Mouse (Mus musculus): Measurements from ENCODE around the gene Epha7. TPM values are rescaled to one million over a fixed set of nuclear protein-coding genes. Genes with fewer than 3 reads are reported as not detected.

Gene Epha7
- 68.6 and 88.3 TPM in 2 replicates for polyA plus RNA-seq (2015; fragmentation: Nextera tagmentation; extraction: Ambion mirVana)

- WGBS = under 1% methylated on average over 48 of the region's 48 CpGs
- Histone ChIP-seq H3K36me3 (ENCODE audit: control insufficient read depth, insufficient read depth, low read length) (no peaks in the 10 kb centered on the region), H3K9ac (ENCODE audit: low read depth, low read length) (peak within 1 kb of the TSS; percentile 94), H3K4me3 (ENCODE audit: low read depth, low read length) (peak within 1 kb of the TSS; percentile 80), H3K4me1 (ENCODE audit: control insufficient read depth, insufficient read depth, low read length) (no peaks in the 10 kb centered on the region), H3K9me3 (replicated peaks; ENCODE audit: control insufficient read depth, low read length, poor library complexity, severe bottlenecking) (no peaks in the 10 kb centered on the region), H3K4me2 (ENCODE audit: low read length) (peak within 1 kb of the TSS; percentile 73), H3K27me3 (ENCODE audit: control insufficient read depth, insufficient read depth, low read depth, low read length) (peaks cover 3% of the 10 kb centered on the region), H3K27ac (ENCODE audit: low read length) (peak within 1 kb of the TSS; percentile 97)
- peak; percentile 98 for ATAC-seq
Measured at GRCm38 (mm10) chr4:28812691-28813289, at the start of gene Epha7. TSS of gene Epha7 (plus strand) at chr4:28813131.

- Histone ChIP-seq H3K4me3 (ENCODE audit: low read depth, low read length) (no peak overlapping the region), H3K36me3 (ENCODE audit: control insufficient read depth, insufficient read depth, low read length) (no peaks in the 10 kb centered on the region), H3K9ac (ENCODE audit: low read depth, low read length) (no peak overlapping the region), H3K27ac (ENCODE audit: low read length) (no peak overlapping the region), H3K4me2 (ENCODE audit: low read length) (no peak overlapping the region), H3K27me3 (ENCODE audit: control insufficient read depth, insufficient read depth, low read depth, low read length) (no peaks in the 10 kb centered on the region), H3K4me1 (ENCODE audit: control insufficient read depth, insufficient read depth, low read length) (no peaks in the 10 kb centered on the region), H3K9me3 (replicated peaks; ENCODE audit: control insufficient read depth, low read length, poor library complexity, severe bottlenecking) (no peaks in the 10 kb centered on the region)
- 53% methylated on average over 3 of the region's 3 CpGs for WGBS
- ATAC-seq = no peak
Measured at GRCm38 (mm10) chr4:28783961-28784360, 29.0 kb upstream of the Epha7 start.

GRCm38 (mm10) chr4:28808800-28809199 is 4.1 kb upstream of the Epha7 start:
- Histone ChIP-seq H3K4me2 (ENCODE audit: low read length) (no peak overlapping the region), H3K27me3 (ENCODE audit: control insufficient read depth, insufficient read depth, low read depth, low read length) (peaks cover 3% of the 10 kb centered on the region), H3K9me3 (replicated peaks; ENCODE audit: control insufficient read depth, low read length, poor library complexity, severe bottlenecking) (no peaks in the 10 kb centered on the region), H3K36me3 (ENCODE audit: control insufficient read depth, insufficient read depth, low read length) (no peaks in the 10 kb centered on the region), H3K9ac (ENCODE audit: low read depth, low read length) (no peak overlapping the region), H3K27ac (ENCODE audit: low read length) (no peak overlapping the region), H3K4me1 (ENCODE audit: control insufficient read depth, insufficient read depth, low read length) (no peaks in the 10 kb centered on the region), H3K4me3 (ENCODE audit: low read depth, low read length) (no peak overlapping the region)
- no peak for ATAC-seq

- Histone ChIP-seq H3K27ac (ENCODE audit: low read length) (no peak overlapping the region), H3K4me2 (ENCODE audit: low read length) (no peak overlapping the region), H3K36me3 (ENCODE audit: control insufficient read depth, insufficient read depth, low read length) (no peaks in the 10 kb centered on the region), H3K27me3 (ENCODE audit: control insufficient read depth, insufficient read depth, low read depth, low read length) (peaks cover 3% of the 10 kb centered on the region), H3K4me3 (ENCODE audit: low read depth, low read length) (no peak overlapping the region), H3K9ac (ENCODE audit: low read depth, low read length) (no peak overlapping the region), H3K9me3 (replicated peaks; ENCODE audit: control insufficient read depth, low read length, poor library complexity, severe bottlenecking) (no peaks in the 10 kb centered on the region), H3K4me1 (ENCODE audit: control insufficient read depth, insufficient read depth, low read length) (no peaks in the 10 kb centered on the region)
- no peak for ATAC-seq
- 74% methylated on average over 4 of the region's 4 CpGs for WGBS
Measured at GRCm38 (mm10) chr4:28809703-28810102, 3.2 kb upstream of the Epha7 start.

GRCm38 (mm10) chr4:28813551-28814475 is 882 bp downstream of the Epha7 start:
- H3K27me3 ChIP-seq (ENCODE audit: control insufficient read depth, insufficient read depth, low read depth, low read length) = peaks cover 3% of the 10 kb centered on the region
- no peaks in the 10 kb centered on the region for H3K9me3 ChIP-seq (replicated peaks; ENCODE audit: control insufficient read depth, low read length, poor library complexity, severe bottlenecking)
- peak overlapping the region; percentile 94 for H3K9ac ChIP-seq (ENCODE audit: low read depth, low read length)
- ATAC-seq = peak; percentile 50
- no peaks in the 10 kb centered on the region for H3K36me3 ChIP-seq (ENCODE audit: control insufficient read depth, insufficient read depth, low read length)
- H3K4me3 ChIP-seq (ENCODE audit: low read depth, low read length) = peak overlapping the region; percentile 80
- H3K4me2 ChIP-seq (ENCODE audit: low read length) = peak overlapping the region; percentile 73
- peak overlapping the region; percentile 97 for H3K27ac ChIP-seq (ENCODE audit: low read length)
- under 1% methylated on average over 87 of the region's 94 CpGs for WGBS
- H3K4me1 ChIP-seq (ENCODE audit: control insufficient read depth, insufficient read depth, low read length) = no peaks in the 10 kb centered on the region

GRCm38 (mm10) chr4:28814476-28814815 is 1.5 kb downstream of the Epha7 start:
- H3K4me1 ChIP-seq (ENCODE audit: control insufficient read depth, insufficient read depth, low read length) = no peaks in the 10 kb centered on the region
- H3K9me3 ChIP-seq (replicated peaks; ENCODE audit: control insufficient read depth, low read length, poor library complexity, severe bottlenecking) = no peaks in the 10 kb centered on the region
- peak overlapping the region; percentile 97 for H3K27ac ChIP-seq (ENCODE audit: low read length)
- ATAC-seq = no peak
- peak overlapping the region; percentile 94 for H3K9ac ChIP-seq (ENCODE audit: low read depth, low read length)
- H3K4me3 ChIP-seq (ENCODE audit: low read depth, low read length) = peak overlapping the region; percentile 80
- H3K4me2 ChIP-seq (ENCODE audit: low read length) = peak overlapping the region; percentile 73
- H3K27me3 ChIP-seq (ENCODE audit: control insufficient read depth, insufficient read depth, low read depth, low read length) = peaks cover 3% of the 10 kb centered on the region
- 1% methylated on average over 8 of the region's 8 CpGs for WGBS
- no peaks in the 10 kb centered on the region for H3K36me3 ChIP-seq (ENCODE audit: control insufficient read depth, insufficient read depth, low read length)

GRCm38 (mm10) chr4:28814816-28815620 is 2.1 kb downstream of the Epha7 start:
- peak; percentile 54 for ATAC-seq

GRCm38 (mm10) chr4:28815621-28815920 is 2.6 kb downstream of the Epha7 start:
- Histone ChIP-seq H3K27me3 (ENCODE audit: control insufficient read depth, insufficient read depth, low read depth, low read length) (peaks cover 3% of the 10 kb centered on the region), H3K9ac (ENCODE audit: low read depth, low read length) (peak overlapping the region; percentile 94), H3K9me3 (replicated peaks; ENCODE audit: control insufficient read depth, low read length, poor library complexity, severe bottlenecking) (no peaks in the 10 kb centered on the region), H3K4me1 (ENCODE audit: control insufficient read depth, insufficient read depth, low read length) (no peaks in the 10 kb centered on the region), H3K27ac (ENCODE audit: low read length) (peak overlapping the region; percentile 97), H3K36me3 (ENCODE audit: control insufficient read depth, insufficient read depth, low read length) (no peaks in the 10 kb centered on the region), H3K4me3 (ENCODE audit: low read depth, low read length) (peak overlapping the region; percentile 80), H3K4me2 (ENCODE audit: low read length) (peak overlapping the region; percentile 73)
- ATAC-seq = no peak
- 0% methylated on average over 15 of the region's 15 CpGs for WGBS

More at GRCm38 (mm10) chr4:28814816-28815620, 2.1 kb downstream of the Epha7 start:
- Histone ChIP-seq H3K36me3 (ENCODE audit: control insufficient read depth, insufficient read depth, low read length) (no peaks in the 10 kb centered on the region), H3K4me1 (ENCODE audit: control insufficient read depth, insufficient read depth, low read length) (no peaks in the 10 kb centered on the region), H3K27me3 (ENCODE audit: control insufficient read depth, insufficient read depth, low read depth, low read length) (peaks cover 3% of the 10 kb centered on the region), H3K4me3 (ENCODE audit: low read depth, low read length) (peak overlapping the region; percentile 80), H3K4me2 (ENCODE audit: low read length) (peak overlapping the region; percentile 73), H3K9ac (ENCODE audit: low read depth, low read length) (peak overlapping the region; percentile 94), H3K27ac (ENCODE audit: low read length) (peak overlapping the region; percentile 97), H3K9me3 (replicated peaks; ENCODE audit: control insufficient read depth, low read length, poor library complexity, severe bottlenecking) (no peaks in the 10 kb centered on the region)
- under 1% methylated on average over 70 of the region's 72 CpGs for WGBS
